Mouse (Mus musculus) neural tube, embryonic 15.5 days (tissue): ENCODE measurements around the gene Mpv17l2. TPM values are rescaled to one million over a fixed set of nuclear protein-coding genes. Genes with fewer than 3 reads are reported as not detected.

Source experiments
- ATAC-seq: fragments of 200-750 bp; cut with Nextera tagmentation; 2 replicates; pipeline ENCODE4 v1.8.0; 2017; ENCODE audit warnings: mild to moderate bottlenecking, moderate TSS enrichment, moderate library complexity; ENCODE audit not compliant: low FRiP score
- H3K27ac ChIP-seq: fragments of 300-500 bp; sonication (generic); replicated peaks from 2 replicates; pipeline ENCODE4 v1.5.1; 2015; ENCODE audit warnings: mild to moderate bottlenecking, inconsistent platforms
- H3K27me3 ChIP-seq: fragments of 300-500 bp; sonication (generic); replicated peaks from 2 replicates; pipeline ENCODE4 v1.6.1; 2015; ENCODE audit warnings: inconsistent platforms
- H3K36me3 ChIP-seq: fragments of 300-500 bp; sonication (generic); 2 replicates; pipeline ENCODE4 v1.6.1; 2015; ENCODE audit warnings: inconsistent platforms
- H3K4me1 ChIP-seq: fragments of 300-500 bp; sonication (generic); 2 replicates; pipeline ENCODE4 v1.6.1; 2015; ENCODE audit warnings: inconsistent platforms
- H3K4me2 ChIP-seq: fragments of 300-500 bp; sonication (generic); 2 replicates; pipeline ENCODE4 v1.6.1; 2015; ENCODE audit warnings: inconsistent platforms, mild to moderate bottlenecking, moderate library complexity
- H3K4me3 ChIP-seq: fragments of 300-500 bp; sonication (generic); replicated peaks from 2 replicates; pipeline ENCODE4 v1.5.1; 2015; ENCODE audit warnings: mild to moderate bottlenecking, inconsistent platforms
- H3K9ac ChIP-seq: fragments of 300-500 bp; sonication (generic); replicated peaks from 2 replicates; pipeline ENCODE4 v1.6.1; 2015; ENCODE audit warnings: mild to moderate bottlenecking, inconsistent platforms
- H3K9me3 ChIP-seq: fragments of 300-500 bp; sonication (generic); replicated peaks from 2 replicates; pipeline ENCODE4 v1.6.1; 2016; ENCODE audit warnings: inconsistent platforms
- WGBS: fragments of 180-500 bp; shearing (Covaris S2); methylation state at CpG from one replicate; pipeline ENCODE4 v1.1.7; 2015; ENCODE audit warnings: mixed read lengths; 5-methylcytosine and 5-hydroxymethylcytosine counted together
- polyA plus RNA-seq: library from polyadenylated mRNA; unstranded; fragments of >200 nt; fragmentation: Nextera tagmentation; extraction: Ambion mirVana; gene quantifications from 2 replicates; pipeline ENCODE4 v1.2.1, GENCODE M21; 2015

The Mpv17l2 gene
- polyA plus RNA-seq, 1 experiment from 2014 or later: 43.5 TPM

DNA sequence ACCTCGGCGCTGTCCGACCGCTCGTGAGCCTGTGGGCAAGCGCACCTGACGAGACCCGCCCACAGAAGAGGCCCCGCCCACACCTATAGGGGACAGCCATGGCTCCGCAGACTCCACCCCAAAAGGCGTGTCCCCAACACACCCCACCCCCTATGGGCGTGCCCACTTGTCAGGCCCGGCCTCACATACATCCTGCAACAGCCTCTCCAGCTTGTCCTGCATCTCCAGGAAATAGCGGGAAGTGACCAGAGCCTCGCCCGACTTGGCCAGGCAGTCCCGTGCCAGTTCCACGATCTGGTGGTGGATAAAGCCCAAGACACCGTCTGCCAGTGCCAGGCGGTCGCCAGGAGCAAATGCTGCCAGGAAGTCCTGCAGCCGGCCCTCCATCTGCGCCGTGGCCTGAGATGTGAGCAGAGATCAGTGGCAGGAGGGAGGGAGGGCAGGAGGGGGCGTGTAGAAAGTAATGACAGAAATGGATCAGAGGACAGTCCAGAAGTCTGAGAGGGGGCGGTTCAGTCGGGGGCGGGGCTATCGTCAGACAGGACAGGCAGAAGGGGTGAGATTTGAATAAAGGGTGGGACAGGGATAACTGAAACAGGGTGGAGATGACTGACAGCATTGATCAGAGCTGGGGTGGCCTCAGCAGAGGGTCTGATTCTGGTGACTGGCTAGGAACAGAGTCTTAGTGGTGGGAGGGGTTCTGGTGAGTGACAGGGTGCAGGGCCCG lies 27.4 kb upstream of the Mpv17l2 start:
- Histone ChIP-seq H3K36me3 (peaks cover 53% of the 10 kb centered on the region), H3K4me3 (peak overlapping the region; percentile 1; the same call in 1 of the 2 replicates), H3K9ac (no peak overlapping the region), H3K4me1 (peaks cover 29% of the 10 kb centered on the region), H3K9me3 (no peaks in the 10 kb centered on the region), H3K27me3 (peaks cover 7% of the 10 kb centered on the region), H3K27ac (no peak overlapping the region), H3K4me2 (peak overlapping the region; percentile 30)
- 26% methylated on average over 30 of the region's 30 CpGs for whole genome bisulfite sequencing
- no peak for ATAC-seq

DNA sequence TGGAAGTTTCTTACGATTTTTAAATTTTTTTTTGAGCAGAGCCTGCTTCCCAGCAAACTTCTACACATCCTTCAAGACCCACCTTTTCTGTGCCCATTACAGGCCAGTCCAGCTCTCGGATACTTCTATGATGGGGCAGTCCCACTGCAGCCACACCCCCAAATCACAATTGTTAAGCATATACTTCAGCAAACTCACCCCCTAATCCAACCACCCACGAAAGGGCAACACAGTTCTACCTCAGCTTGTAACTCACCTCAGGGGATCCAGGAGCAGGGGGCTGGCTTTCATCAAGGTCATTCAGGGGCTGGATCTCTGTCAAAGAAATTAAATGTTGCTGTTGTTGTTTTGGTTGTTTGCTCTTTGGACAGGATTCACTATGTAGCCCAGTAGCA lies 26.3 kb upstream of the Mpv17l2 start:
- Histone ChIP-seq H3K9me3 (no peaks in the 10 kb centered on the region), H3K9ac (no peak overlapping the region), H3K27ac (no peak overlapping the region), H3K36me3 (peaks cover 61% of the 10 kb centered on the region), H3K4me3 (no peak overlapping the region), H3K4me2 (no peak overlapping the region; the same call in 1 of the 2 replicates), H3K27me3 (peaks cover 7% of the 10 kb centered on the region), H3K4me1 (peaks cover 20% of the 10 kb centered on the region)
- WGBS: 94% methylated on average over 3 of the region's 3 CpGs
- ATAC-seq: no peak

DNA sequence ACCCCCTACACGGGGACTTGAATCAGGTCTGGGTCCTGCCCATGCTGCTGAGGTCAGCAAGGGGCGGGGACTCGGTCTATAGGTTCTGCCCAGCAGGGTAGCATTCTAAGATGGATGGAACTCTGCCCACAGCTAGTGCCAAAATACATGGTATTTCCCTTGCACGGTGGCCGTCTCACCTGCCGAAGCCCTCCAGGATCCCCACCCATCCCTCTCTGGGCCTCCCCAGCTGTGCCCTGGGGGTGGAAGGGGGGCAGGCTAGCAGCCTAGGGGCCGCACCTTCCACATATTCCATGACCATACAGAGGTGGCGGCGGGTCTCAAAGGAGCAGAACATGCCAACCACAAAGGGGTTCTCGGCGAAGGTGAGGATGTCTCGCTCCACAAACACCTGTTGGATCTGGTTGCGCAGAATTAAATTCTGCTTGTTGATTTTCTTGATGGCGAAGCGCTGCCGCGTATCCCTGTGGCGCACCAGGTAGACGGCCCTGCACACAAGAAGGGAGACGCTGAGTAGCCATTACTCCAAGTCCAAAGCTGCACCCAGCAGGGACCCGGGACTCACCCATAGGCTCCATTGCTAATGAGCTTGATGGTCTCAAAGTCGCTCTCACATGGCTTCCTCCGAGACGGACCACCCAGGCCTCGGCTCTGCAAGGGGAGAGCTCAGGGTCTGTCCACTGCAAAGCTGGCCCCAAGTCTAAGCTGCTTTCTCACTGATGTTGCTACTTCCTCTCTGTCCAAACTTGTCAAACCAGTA lies 25.7 kb upstream of the Mpv17l2 start:
- H3K4me3 ChIP-seq: no peak overlapping the region
- 90% methylated on average over 25 of the region's 25 CpGs for WGBS
- H3K27ac ChIP-seq: no peak overlapping the region
- H3K4me1 ChIP-seq: peaks cover 14% of the 10 kb centered on the region
- no peaks in the 10 kb centered on the region for H3K9me3 ChIP-seq
- ATAC-seq: no peak
- no peak overlapping the region for H3K4me2 ChIP-seq
- peaks cover 67% of the 10 kb centered on the region for H3K36me3 ChIP-seq
- H3K27me3 ChIP-seq: peaks cover 7% of the 10 kb centered on the region
- no peak overlapping the region for H3K9ac ChIP-seq

DNA sequence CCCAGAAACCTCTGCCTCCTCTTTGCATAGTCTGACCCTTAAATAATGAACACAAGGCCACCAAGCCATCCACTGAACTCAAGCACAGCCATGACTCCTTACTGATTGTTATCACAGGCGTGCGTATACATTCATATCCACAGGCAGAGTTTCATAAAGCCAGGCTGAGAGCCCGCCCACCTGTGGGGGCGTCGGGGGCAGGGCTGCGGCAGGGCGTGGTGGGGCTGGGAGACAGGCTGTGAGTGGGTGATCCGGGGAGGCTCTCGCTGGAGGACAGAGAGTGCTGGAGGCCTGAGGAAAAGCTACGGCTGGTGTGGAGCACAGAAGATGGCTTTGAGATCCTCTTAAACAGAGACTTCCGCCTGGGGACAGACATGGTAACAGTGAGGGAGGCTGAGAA lies 19.3 kb upstream of the Mpv17l2 start:
- peaks cover 23% of the 10 kb centered on the region for H3K4me1 ChIP-seq
- H3K4me2 ChIP-seq: no peak overlapping the region
- no peaks in the 10 kb centered on the region for H3K27me3 ChIP-seq
- H3K27ac ChIP-seq: no peak overlapping the region
- no peaks in the 10 kb centered on the region for H3K9me3 ChIP-seq
- peaks cover 66% of the 10 kb centered on the region for H3K36me3 ChIP-seq
- ATAC-seq: no peak
- WGBS: 84% methylated on average over 11 of the region's 11 CpGs
- H3K9ac ChIP-seq: no peak overlapping the region
- no peak overlapping the region for H3K4me3 ChIP-seq

DNA sequence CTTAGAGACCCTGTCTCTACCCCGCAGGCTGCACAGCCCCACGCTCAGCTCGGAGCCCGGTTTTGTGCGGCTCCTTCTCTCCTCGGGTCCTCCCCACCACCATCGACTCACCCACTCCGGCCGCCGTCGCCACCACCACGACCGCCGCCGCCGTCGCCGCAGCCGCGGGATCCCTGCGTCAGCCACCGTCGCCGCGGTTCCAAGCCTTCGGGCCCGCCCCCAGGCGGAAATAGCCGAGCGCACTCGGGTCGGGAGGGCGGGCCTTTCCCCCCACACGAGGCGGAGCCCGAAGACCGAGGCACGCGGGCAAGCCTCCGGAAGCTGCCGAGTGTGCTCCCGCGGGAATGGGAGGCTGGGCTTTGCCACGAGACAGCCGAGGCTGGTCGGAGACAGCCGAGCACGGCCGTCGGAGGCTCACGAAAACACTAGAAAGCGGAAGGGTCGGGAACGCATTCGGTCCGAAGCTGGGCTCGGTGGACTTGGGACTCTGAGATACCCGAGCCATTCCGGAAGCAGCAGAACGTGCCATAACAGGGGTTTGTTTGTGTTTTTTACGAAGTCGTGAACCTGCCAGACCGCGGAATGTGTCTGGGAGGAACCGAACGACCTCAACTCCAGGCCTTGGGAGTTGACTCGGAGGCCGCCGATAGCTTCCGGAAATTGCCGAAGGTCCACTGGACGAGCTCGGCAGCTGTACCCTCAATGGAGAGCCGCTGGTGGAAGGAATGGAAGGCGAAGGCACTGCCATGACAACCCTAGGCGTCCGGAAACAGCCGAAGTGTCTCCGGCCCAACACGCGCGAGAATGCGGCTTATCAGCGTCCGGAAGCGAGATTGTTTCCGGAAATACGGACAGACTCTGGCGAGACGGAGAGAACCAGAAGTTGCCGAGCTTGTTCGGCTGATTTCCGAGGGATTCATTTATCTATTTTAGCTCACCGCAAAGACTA lies 16.0 kb upstream of the Mpv17l2 start, which contains the start of gene Pik3r2:
TSS of gene Pik3r2 (minus strand) at position 218 of the 949 bp plus-strand sequence.
- Histone ChIP-seq H3K27me3 (no peaks in the 10 kb centered on the region), H3K27ac (peak within 1 kb of the TSS; percentile 99), H3K9me3 (no peaks in the 10 kb centered on the region), H3K4me1 (peaks cover 56% of the 10 kb centered on the region), H3K9ac (peak within 1 kb of the TSS; percentile 97), H3K4me3 (peak within 1 kb of the TSS; percentile 70), H3K36me3 (peaks cover 61% of the 10 kb centered on the region), H3K4me2 (peak within 1 kb of the TSS; percentile 87)
- WGBS: under 1% methylated on average over 92 of the region's 94 CpGs
- ATAC-seq: peak; percentile 95

DNA sequence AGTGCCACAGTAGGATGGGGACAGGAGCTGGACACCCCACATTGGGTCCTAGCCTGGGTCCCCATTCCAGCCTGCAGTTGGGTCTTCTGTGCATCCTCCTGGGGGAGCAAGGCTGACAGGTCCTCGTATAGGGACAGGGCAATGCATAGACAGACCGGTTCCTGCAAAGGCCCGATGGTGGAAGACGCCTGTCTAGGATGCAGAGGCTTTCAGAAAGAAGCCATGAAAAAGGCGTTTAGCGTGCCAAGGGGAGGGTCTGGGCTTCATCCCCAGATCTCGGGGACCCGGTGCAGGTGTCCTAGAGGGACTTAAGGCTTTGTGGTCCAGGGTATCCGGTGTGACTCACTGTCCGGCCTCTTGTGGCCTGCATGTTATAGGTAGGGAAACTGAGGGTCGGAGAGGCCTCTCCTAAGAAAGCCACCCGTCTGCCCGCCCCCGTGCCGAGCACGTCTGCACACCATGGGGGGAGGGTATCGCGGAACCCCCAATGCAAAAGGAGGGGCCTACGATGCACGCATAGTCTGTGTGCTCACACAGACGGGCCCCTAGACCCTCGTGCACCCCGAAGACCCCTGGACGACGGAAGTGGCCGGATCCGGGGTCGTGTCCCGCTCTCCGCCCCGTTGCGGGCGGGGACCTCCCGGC lies 15.2 kb upstream of the Mpv17l2 start:
- Histone ChIP-seq H3K9me3 (no peaks in the 10 kb centered on the region), H3K4me3 (peak overlapping the region; percentile 70), H3K9ac (peak overlapping the region; percentile 97), H3K4me1 (peaks cover 57% of the 10 kb centered on the region), H3K36me3 (peaks cover 61% of the 10 kb centered on the region), H3K4me2 (peak overlapping the region; percentile 87), H3K27ac (peak overlapping the region; percentile 99), H3K27me3 (no peaks in the 10 kb centered on the region)
- peak; percentile 49 for ATAC-seq
- WGBS: 1% methylated on average over 34 of the region's 34 CpGs

DNA sequence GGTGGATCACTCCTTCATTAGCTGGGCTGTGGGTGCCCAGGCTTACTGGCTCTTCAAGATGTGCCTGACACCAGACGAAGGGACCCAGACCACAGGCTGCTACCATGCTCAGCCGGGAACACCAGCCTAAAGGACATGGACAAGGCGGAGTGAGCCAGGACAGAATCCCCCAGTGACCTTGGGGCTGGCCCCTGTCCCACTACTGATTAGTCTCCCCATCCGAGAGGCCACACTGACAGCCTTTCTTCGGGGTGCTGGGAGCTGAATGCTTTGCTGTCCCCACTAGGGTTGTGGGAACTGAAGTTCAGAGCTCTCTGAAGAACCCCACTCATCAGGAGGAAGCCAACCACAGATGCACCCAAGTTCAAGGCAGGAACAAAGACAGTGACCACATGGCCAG lies 14.5 kb upstream of the Mpv17l2 start:
- Histone ChIP-seq H3K27ac (no peak overlapping the region), H3K4me3 (peak overlapping the region; percentile 70), H3K9me3 (no peaks in the 10 kb centered on the region), H3K27me3 (no peaks in the 10 kb centered on the region), H3K9ac (peak overlapping the region; percentile 97), H3K36me3 (peaks cover 61% of the 10 kb centered on the region), H3K4me1 (peaks cover 57% of the 10 kb centered on the region), H3K4me2 (peak overlapping the region; percentile 87)
- no peak for ATAC-seq
- WGBS: 86% methylated on average over 5 of the region's 5 CpGs

DNA sequence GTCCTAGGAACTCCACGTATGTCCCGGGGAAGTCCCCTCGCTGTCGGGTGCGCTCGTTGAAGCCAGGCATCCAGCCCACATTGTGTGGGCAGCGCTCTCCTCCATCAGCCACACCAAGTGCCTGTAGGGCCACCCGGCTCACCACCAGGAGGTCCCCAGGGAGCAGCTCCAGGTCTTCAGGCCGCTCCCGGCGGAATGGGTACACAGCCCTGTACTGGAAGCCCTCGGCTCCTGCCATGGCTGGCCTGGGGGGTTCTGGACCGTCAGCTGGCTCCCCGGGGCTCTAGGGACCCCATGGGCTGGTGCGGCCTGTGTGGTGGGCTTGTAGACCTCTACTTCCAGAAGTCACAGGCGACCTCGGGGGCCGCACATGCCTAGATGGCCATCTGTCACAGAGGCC lies 14.0 kb upstream of the Mpv17l2 start:
- Histone ChIP-seq H3K4me1 (peaks cover 57% of the 10 kb centered on the region), H3K27ac (peak overlapping the region; percentile 67), H3K36me3 (peaks cover 61% of the 10 kb centered on the region), H3K27me3 (no peaks in the 10 kb centered on the region), H3K9me3 (no peaks in the 10 kb centered on the region), H3K4me2 (peak overlapping the region; percentile 87), H3K4me3 (peak overlapping the region; percentile 70; the same call in 1 of the 2 replicates), H3K9ac (peak overlapping the region; percentile 97)
- ATAC-seq: no peak
- WGBS: 90% methylated on average over 18 of the region's 18 CpGs

DNA sequence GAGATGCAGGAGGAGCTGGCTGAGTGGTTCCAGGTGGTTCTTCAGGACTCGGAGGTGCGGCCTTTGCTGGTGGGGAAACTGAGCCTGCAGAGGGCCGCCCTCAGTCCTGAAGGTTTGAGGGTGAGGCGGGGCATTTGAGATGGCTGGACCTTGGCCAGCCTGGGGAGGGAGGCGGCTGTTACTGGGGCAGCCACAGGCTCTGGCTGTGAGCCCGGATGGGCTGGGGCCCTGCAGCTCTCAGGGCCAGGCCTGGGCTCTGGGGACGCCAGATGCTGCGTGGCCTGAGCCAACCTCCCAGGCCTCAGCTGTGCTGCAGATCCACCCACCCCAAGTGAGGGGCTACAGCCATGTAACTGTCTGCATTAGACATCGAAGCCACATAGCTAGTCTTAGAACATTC lies 13.1 kb upstream of the Mpv17l2 start:
- WGBS: 46% methylated on average over 9 of the region's 9 CpGs
- ATAC-seq: no peak

DNA sequence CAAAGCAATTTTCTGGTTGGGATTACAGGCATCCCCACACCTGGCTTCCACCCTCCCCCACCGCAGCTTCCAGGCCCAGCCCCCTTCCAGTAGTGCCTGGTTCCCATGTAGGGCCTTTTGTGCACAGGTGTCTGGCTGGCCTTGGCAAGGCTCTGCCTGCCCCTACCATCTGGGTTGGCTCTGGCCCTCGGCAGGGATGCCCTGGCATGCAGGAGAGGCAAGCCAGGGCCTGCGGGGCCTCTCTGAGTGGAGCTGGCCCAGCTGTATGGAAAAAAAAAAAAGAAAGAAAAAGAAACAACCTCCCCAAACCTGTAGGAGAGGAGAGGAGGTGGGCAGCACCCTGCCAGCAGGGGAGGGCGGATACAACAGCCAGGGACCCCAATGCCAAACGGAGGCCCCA lies 12.7 kb upstream of the Mpv17l2 start:
- Histone ChIP-seq H3K9me3 (no peaks in the 10 kb centered on the region), H3K27me3 (no peaks in the 10 kb centered on the region), H3K4me3 (no peak overlapping the region), H3K27ac (peak overlapping the region; percentile 67), H3K4me1 (peaks cover 63% of the 10 kb centered on the region), H3K36me3 (peaks cover 59% of the 10 kb centered on the region), H3K4me2 (peak overlapping the region; percentile 31), H3K9ac (0 out of 2 replicates have a peak overlapping the region, but pooled peaks have one; percentile 23)
- WGBS: 72% methylated on average over 5 of the region's 5 CpGs
- no peak for ATAC-seq

More for the DNA sequence above, 13.1 kb upstream of the Mpv17l2 start:
- peak overlapping the region; percentile 97; the same call in 1 of the 2 replicates for H3K9ac ChIP-seq
- no peaks in the 10 kb centered on the region for H3K27me3 ChIP-seq
- H3K4me2 ChIP-seq: peak overlapping the region; percentile 31
- peaks cover 58% of the 10 kb centered on the region for H3K36me3 ChIP-seq
- peak overlapping the region; percentile 67 for H3K27ac ChIP-seq
- peaks cover 65% of the 10 kb centered on the region for H3K4me1 ChIP-seq
- no peak overlapping the region for H3K4me3 ChIP-seq
- H3K9me3 ChIP-seq: no peaks in the 10 kb centered on the region

DNA sequence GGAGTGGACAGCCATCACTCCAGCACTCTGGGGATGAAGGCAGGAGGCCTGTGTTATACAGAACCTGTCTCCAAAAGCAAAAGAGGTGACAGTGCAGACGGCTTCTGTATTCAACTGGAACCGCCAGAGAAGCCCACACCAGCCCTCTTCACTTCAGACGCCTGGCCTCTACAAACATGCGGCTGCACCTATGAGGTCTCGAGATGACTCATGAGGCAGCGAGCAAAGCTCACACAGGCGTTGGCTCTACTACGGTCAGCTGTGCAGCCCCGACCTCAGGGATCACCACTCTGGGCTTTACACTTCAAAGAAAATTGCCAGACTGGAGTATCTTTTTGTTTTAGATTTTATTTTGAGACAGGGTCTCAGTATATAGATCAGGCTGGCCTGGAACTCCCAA lies 12.1 kb upstream of the Mpv17l2 start:
- Histone ChIP-seq H3K27ac (peak overlapping the region; percentile 67; the same call in 1 of the 2 replicates), H3K36me3 (peaks cover 61% of the 10 kb centered on the region), H3K4me1 (peaks cover 58% of the 10 kb centered on the region), H3K4me2 (no peak overlapping the region), H3K9me3 (no peaks in the 10 kb centered on the region), H3K27me3 (no peaks in the 10 kb centered on the region), H3K4me3 (no peak overlapping the region), H3K9ac (no peak overlapping the region)
- WGBS: 94% methylated on average over 9 of the region's 9 CpGs
- ATAC-seq: no peak
